Mouse (Mus musculus) liver, adult 2 months (tissue): ENCODE results near the gene Dram2. TPM values are rescaled to one million over a fixed set of nuclear protein-coding genes. Genes with fewer than 3 reads are reported as not detected.

ENCODE experiments used
- DNase-seq: peaks from one replicate; pipeline ENCODE4 v3.0.0-alpha.2; 2011; ENCODE audit warnings: low read depth, low spot score; ENCODE audit errors: extremely low read depth
- H3K27ac ChIP-seq: fragments of 200-500 bp; replicated peaks from 2 replicates; pipeline ENCODE4 v1.5.1; 2012; ENCODE audit warnings: low read depth, mild to moderate bottlenecking, control low read depth, inconsistent platforms, low read length; ENCODE audit not compliant: insufficient read depth
- H3K27me3 ChIP-seq: fragments of 200-500 bp; 2 replicates; pipeline ENCODE4 v1.6.1; 2012; ENCODE audit warnings: mild to moderate bottlenecking, moderate library complexity, low read length, inconsistent platforms; ENCODE audit not compliant: control insufficient read depth, insufficient read depth
- H3K36me3 ChIP-seq: fragments of 200-500 bp; 2 replicates; pipeline ENCODE4 v1.6.1; 2012; ENCODE audit warnings: low read length, inconsistent platforms; ENCODE audit not compliant: control insufficient read depth, insufficient read depth
- H3K4me1 ChIP-seq: fragments of 200-500 bp; 2 replicates; pipeline ENCODE4 v1.6.1; 2011; ENCODE audit warnings: low read length; ENCODE audit not compliant: control insufficient read depth, insufficient read depth
- H3K4me3 ChIP-seq: fragments of 200-500 bp; 2 replicates; pipeline ENCODE4 v1.5.1; 2011; ENCODE audit warnings: low read depth, mild to moderate bottlenecking, control low read depth, low read length, moderate library complexity; ENCODE audit not compliant: insufficient read depth
- H3K79me2 ChIP-seq: fragments of 200-500 bp; 2 replicates; pipeline ENCODE4 v1.6.1; 2012; ENCODE audit warnings: inconsistent platforms, mild to moderate bottlenecking, low read length, moderate library complexity; ENCODE audit not compliant: control insufficient read depth, insufficient read depth
- H3K9ac ChIP-seq: fragments of 200-500 bp; 2 replicates; pipeline ENCODE4 v1.6.1; 2012; ENCODE audit warnings: low read depth, mild to moderate bottlenecking, control low read depth, inconsistent platforms, low read length
- CTCF ChIP-seq: fragments of 200-500 bp; IDR thresholded peaks from 2 replicates; pipeline ENCODE4 v1.5.1; 2011; ENCODE audit warnings: low read depth, low read length, control low read depth
- POLR2A ChIP-seq: fragments of 200-500 bp; IDR thresholded peaks from 2 replicates; pipeline ENCODE4 v1.6.1; 2011; ENCODE audit warnings: low read length, control low read depth; ENCODE audit not compliant: insufficient read depth; ENCODE audit errors: extremely low read depth
- WGBS: fragments of 180-500 bp; shearing (Covaris S2); methylation state at CpG from one replicate; pipeline ENCODE4 v1.1.7; 2018; 5-methylcytosine and 5-hydroxymethylcytosine counted together
- polyA plus RNA-seq: library from polyadenylated mRNA; depleted of rRNA; stranded (reverse); fragments of >200 nt; gene quantifications from 2 replicates; pipeline ENCODE4 v1.2.3, GENCODE M21; 2012; rRNA removed
- total RNA-seq: library from RNA; depleted of rRNA; stranded (reverse); fragments of >200 nt; gene quantifications from 2 replicates; pipeline ENCODE4 v1.2.3, GENCODE M21; 2014; rRNA removed

Dram2 gene
- total RNA-seq (116 and 144 TPM in 2 replicates), polyA plus RNA-seq (47.0 and 48.6 TPM in 2 replicates)

DNA sequence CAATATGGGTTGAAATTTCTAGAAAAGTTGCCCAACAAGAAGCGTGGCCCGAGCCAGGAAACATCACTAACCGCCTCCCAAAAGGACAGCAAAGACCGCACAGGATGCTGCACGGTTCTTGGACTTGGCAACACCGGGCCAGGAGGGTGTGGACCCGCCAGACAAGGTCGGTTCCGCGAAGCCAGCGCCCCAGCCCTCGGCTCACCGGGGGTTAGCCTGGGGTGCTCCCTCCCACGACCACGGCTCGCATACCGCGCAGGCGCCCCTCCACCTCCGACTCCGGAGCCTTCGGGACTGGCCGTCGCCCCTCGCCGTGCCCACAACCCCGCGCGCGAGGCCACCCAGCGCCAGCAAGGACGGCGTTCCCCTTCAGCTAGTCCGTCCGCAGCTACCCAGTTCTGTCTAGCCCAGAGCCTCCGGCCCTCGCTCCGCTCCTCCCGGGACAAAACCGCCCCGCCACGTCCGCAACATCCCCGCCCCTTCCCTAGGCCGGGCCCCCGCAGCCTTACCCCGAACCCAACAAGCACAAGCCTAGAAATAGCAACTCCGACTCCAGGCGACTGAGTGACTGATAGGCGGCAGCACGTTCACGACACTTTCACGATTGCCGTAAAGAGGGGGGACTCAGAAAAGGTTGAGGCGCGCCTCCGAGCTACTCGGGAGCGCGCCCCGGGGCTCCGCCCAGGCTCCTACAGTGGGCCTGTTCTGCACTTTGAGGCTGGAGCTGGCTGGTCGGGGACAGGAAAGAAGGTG is at the start of gene Dram2, which contains the start of gene Cept1:
Gene Dram2 (plus strand): TSS at position 628 of the 753 bp plus-strand sequence.
Gene Cept1 (minus strand): TSS at position 632 of the 753 bp plus-strand sequence.
- Histone ChIP-seq H3K27me3 (no peaks in the 10 kb centered on the region), H3K27ac (peak within 1 kb of the TSS; percentile 99), H3K4me3 (peak within 1 kb of the TSS; percentile 99), H3K9ac (peak within 1 kb of the TSS; percentile 98), H3K79me2 (peaks cover 17% of the 10 kb centered on the region; the same call in 1 of the 2 replicates), H3K36me3 (peaks cover 6% of the 10 kb centered on the region; the same call in 1 of the 2 replicates), H3K4me1 (peaks cover 24% of the 10 kb centered on the region; the same call in 1 of the 2 replicates)
- DNase-seq: peak; percentile 92
- WGBS: under 1% methylated on average over 63 of the region's 63 CpGs
- TF ChIP-seq POLR2A (peak; percentile 70; the same call in 1 of the 2 replicates), CTCF (no peak)

DNA sequence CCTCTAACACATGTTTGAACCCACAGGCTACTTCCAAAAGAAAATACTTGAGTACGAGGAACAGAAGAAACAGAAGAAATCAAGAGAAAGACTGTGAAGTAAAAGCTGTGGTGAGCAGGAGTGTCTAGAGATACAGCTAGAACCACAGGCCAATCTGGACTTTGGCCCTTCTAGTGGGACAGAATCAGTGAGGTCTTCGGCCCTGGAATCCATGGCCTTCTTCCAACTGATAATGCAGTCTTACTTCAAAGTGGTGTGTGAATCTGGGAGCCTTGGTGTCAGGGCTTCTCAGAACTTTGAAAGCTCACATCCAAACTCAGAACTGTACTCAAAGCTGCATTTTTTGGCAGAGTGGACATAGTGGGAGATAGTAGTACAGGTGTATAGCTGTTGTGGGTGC is 47.1 kb upstream of the Dram2 start:
- H3K27ac ChIP-seq: peak overlapping the region; percentile 54; the same call in 1 of the 2 replicates
- no peak overlapping the region for H3K4me3 ChIP-seq
- peaks cover 13% of the 10 kb centered on the region for H3K4me1 ChIP-seq
- 28% methylated on average over 2 of the region's 2 CpGs for WGBS
- H3K27me3 ChIP-seq: no peaks in the 10 kb centered on the region
- TF ChIP-seq POLR2A: no peak
- TF ChIP-seq CTCF: no peak
- H3K79me2 ChIP-seq: no peaks in the 10 kb centered on the region; the same call in 1 of the 2 replicates
- no peak overlapping the region for H3K9ac ChIP-seq
- peak; percentile 92 for DNase-seq
- H3K36me3 ChIP-seq: peaks cover 46% of the 10 kb centered on the region

DNA sequence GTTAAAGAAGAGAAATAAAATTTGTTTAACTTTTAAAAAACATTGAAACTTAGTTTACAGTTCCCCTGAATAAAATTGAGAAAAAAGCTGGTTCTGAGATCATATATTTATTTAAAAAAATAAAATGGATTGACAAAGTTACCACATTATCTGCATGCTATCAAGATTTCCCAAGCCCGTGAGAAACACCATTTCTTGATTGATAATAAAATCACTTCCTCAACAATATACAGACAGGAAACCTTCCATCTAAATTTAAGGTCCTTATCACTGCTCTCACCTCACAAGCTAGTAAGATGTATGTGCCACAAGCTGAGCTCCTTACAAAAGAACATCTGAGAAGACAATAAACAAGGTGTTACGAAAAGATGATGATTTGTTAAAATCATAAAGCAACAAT is 44.7 kb upstream of the Dram2 start:
- no peak for DNase-seq
- Histone ChIP-seq H3K79me2 (no peaks in the 10 kb centered on the region; the same call in 1 of the 2 replicates), H3K36me3 (peaks cover 48% of the 10 kb centered on the region), H3K27ac (no peak overlapping the region), H3K4me1 (peaks cover 10% of the 10 kb centered on the region), H3K27me3 (no peaks in the 10 kb centered on the region), H3K9ac (no peak overlapping the region), H3K4me3 (no peak overlapping the region)
- WGBS: 90% methylated on average over 2 of the region's 2 CpGs
- TF ChIP-seq POLR2A: no peak
- TF ChIP-seq CTCF: no peak

DNA sequence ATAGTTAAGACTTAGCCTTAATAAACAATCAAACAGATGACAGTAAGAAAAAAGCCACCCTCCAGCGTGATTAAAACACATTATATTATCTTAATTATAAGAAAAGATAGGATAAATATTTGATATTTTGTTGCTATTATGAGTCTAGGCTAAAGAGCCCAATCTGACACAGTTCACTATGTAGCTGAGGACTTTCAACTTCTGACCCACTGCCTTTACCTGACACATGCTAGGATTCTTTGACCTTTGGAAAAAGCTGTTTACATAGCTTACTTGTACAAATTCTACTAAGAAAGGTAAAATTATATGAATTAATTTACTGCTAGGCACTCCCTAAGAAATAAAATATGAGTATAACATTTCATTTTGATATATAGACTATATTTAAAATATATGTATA is 36.9 kb upstream of the Dram2 start:
- H3K27ac ChIP-seq: no peak overlapping the region
- WGBS: 11% methylated on average over 1 of the region's 1 CpGs
- no peak overlapping the region for H3K4me3 ChIP-seq
- H3K36me3 ChIP-seq: peaks cover 4% of the 10 kb centered on the region
- TF ChIP-seq POLR2A: no peak
- no peak for TF ChIP-seq CTCF
- no peak overlapping the region for H3K9ac ChIP-seq
- peaks cover 6% of the 10 kb centered on the region for H3K4me1 ChIP-seq
- H3K79me2 ChIP-seq: peaks cover 3% of the 10 kb centered on the region; the same call in 1 of the 2 replicates
- peak; percentile 87 for DNase-seq
- H3K27me3 ChIP-seq: no peaks in the 10 kb centered on the region

DNA sequence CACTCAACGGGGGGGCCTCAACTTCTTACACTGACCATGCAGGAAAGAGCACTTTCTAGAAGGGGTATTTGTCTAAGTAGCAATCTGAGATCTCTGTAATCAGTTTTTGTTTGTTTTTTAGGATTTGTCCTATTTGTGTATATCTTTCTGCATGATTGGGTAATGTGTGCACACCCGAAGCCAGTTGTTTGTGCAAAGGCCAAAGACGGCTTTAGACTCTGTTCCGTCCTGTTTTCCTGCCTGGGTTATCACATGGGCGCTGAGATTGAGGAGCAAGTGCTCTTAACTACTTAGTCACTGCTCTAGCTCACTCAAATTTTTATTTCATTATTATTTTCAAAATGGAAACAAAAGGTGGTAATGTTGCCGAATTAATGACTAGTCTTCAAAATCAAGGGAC is 32.6 kb upstream of the Dram2 start:
- DNase-seq: peak; percentile 95
- WGBS: 23% methylated on average over 6 of the region's 6 CpGs
- H3K27me3 ChIP-seq: no peaks in the 10 kb centered on the region
- H3K36me3 ChIP-seq: peaks cover 8% of the 10 kb centered on the region
- no peak overlapping the region for H3K4me3 ChIP-seq
- H3K9ac ChIP-seq: no peak overlapping the region
- H3K79me2 ChIP-seq: 0 out of 2 replicates have a peak, but pooled peaks cover 3% of the 10 kb centered on the region
- peaks cover 10% of the 10 kb centered on the region for H3K4me1 ChIP-seq
- peak overlapping the region; percentile 67 for H3K27ac ChIP-seq
- TF ChIP-seq CTCF (no peak), POLR2A (no peak)
